Mouse (Mus musculus) C2C12 (cell line): ENCODE measurements around the gene Ubd. TPM values are rescaled to one million over a fixed set of nuclear protein-coding genes. Genes with fewer than 3 reads are reported as not detected.
"Not testable (repeated sequence)": the region's sequence is repeated elsewhere in the genome, so short reads cannot be mapped to it uniquely, and the experiment has no call there.

Experiments used
- H3K27me3 ChIP-seq: one replicate; pipeline ENCODE4 v1.6.1; 2011; ENCODE audit not compliant: control insufficient read depth, insufficient read depth, insufficient read length
- H3K36me3 ChIP-seq: one replicate; pipeline ENCODE4 v1.6.1; 2011; ENCODE audit not compliant: control insufficient read depth, insufficient read depth
- H3K4me3 ChIP-seq: one replicate; pipeline ENCODE4 v1.5.1; 2011; ENCODE audit warnings: mild to moderate bottlenecking, control low read depth; ENCODE audit not compliant: poor library complexity, insufficient read depth, severe bottlenecking
- H3K79me2 ChIP-seq: one replicate; pipeline ENCODE4 v1.6.1; 2011; ENCODE audit not compliant: control insufficient read depth, insufficient read depth
- H3K79me3 ChIP-seq: one replicate; pipeline ENCODE4 v1.6.1; 2011; ENCODE audit warnings: low read depth, control low read depth
- H3ac ChIP-seq: one replicate; pipeline ENCODE3; 2011; ENCODE audit warnings: low read depth; ENCODE audit not compliant: control insufficient read depth, insufficient read length
- CEBPB ChIP-seq: IDR thresholded peaks from one replicate; pipeline ENCODE4 v1.6.1; 2011; ENCODE audit warnings: low read depth, mild to moderate bottlenecking, control low read depth, moderate library complexity
- CTCF ChIP-seq: IDR thresholded peaks from one replicate; pipeline ENCODE4 v1.5.1; 2011; ENCODE audit not compliant: control insufficient read depth, insufficient read depth, insufficient read length
- FOSL1 ChIP-seq: IDR thresholded peaks from one replicate; pipeline ENCODE4 v1.8.0; 2011; ENCODE audit warnings: mild to moderate bottlenecking, low read length; ENCODE audit not compliant: poor library complexity, insufficient read depth, severe bottlenecking
- MAX ChIP-seq: IDR thresholded peaks from one replicate; pipeline ENCODE4 v1.6.1; 2011; ENCODE audit warnings: mild to moderate bottlenecking, control low read depth
- MYOD1 ChIP-seq: IDR thresholded peaks from one replicate; pipeline ENCODE4 v1.6.1; 2011; ENCODE audit warnings: low read depth; ENCODE audit not compliant: control insufficient read depth, insufficient read length
- MYOG ChIP-seq: IDR thresholded peaks from one replicate; pipeline ENCODE4 v1.6.1; 2011; ENCODE audit not compliant: control insufficient read depth, insufficient read length; ENCODE audit errors: extremely low read depth
- USF1 ChIP-seq: IDR thresholded peaks from one replicate; pipeline ENCODE4 v1.6.1; 2011; ENCODE audit warnings: low read depth, mild to moderate bottlenecking, control low read depth, moderate library complexity
- polyA plus RNA-seq: library from polyadenylated mRNA; unstranded; fragments of >200 nt; fragmentation: generic; extraction: Trizol; gene quantifications from one replicate; pipeline ENCODE4 v1.2.1, GENCODE M21; 2012; ENCODE audit warnings: missing spikeins

Ubd gene
- polyA plus RNA-seq, 1 experiment = not detected

- Histone ChIP-seq H3K27me3 (no peaks in the 10 kb centered on the region), H3ac (no peak overlapping the region), H3K4me3 (no peak overlapping the region), H3K79me2 (no peaks in the 10 kb centered on the region), H3K36me3 (no peaks in the 10 kb centered on the region), H3K79me3 (no peaks in the 10 kb centered on the region)
- TF ChIP-seq CTCF (no peak), MYOD1 (no peak), MYOG (no peak), FOSL1 (no peak), MAX (no peak), USF1 (no peak), CEBPB (no peak)
Measured at GRCm38 (mm10) chr17:37218486-37218885, 24.8 kb downstream of the Ubd start.

GRCm38 (mm10) chr17:37219846-37220245 lies 26.2 kb downstream of the Ubd start, which contains the start of gene Olfr96:
TSS of gene Olfr96 (plus strand) at chr17:37220146.
- TF ChIP-seq USF1 (no peak), FOSL1 (no peak), CEBPB (no peak), CTCF (no peak), MYOD1 (no peak), MYOG (no peak), MAX (no peak)
- H3K27me3 ChIP-seq = no peaks in the 10 kb centered on the region
- H3ac ChIP-seq = no peak within 1 kb of the TSS
- no peaks in the 10 kb centered on the region for H3K79me2 ChIP-seq
- no peaks in the 10 kb centered on the region for H3K79me3 ChIP-seq
- H3K4me3 ChIP-seq = no peak within 1 kb of the TSS
- no peaks in the 10 kb centered on the region for H3K36me3 ChIP-seq

GRCm38 (mm10) chr17:37221879-37222278 lies 28.2 kb downstream of the Ubd start:
- no peak overlapping the region for H3K4me3 ChIP-seq
- TF ChIP-seq FOSL1 (no peak), CEBPB (no peak), MAX (no peak), CTCF (no peak), USF1 (no peak), MYOD1 (no peak), MYOG (no peak)
- no peaks in the 10 kb centered on the region for H3K79me3 ChIP-seq
- no peaks in the 10 kb centered on the region for H3K36me3 ChIP-seq
- no peaks in the 10 kb centered on the region for H3K27me3 ChIP-seq
- H3ac ChIP-seq = no peak overlapping the region
- H3K79me2 ChIP-seq = no peaks in the 10 kb centered on the region

GRCm38 (mm10) chr17:37237230-37237629 lies 43.5 kb downstream of the Ubd start, which contains the start of gene Olfr97:
TSS of gene Olfr97 (minus strand) at chr17:37237330.
- not testable (repeated sequence) for H3K79me3 ChIP-seq, H3K4me3 ChIP-seq, H3K27me3 ChIP-seq, H3K36me3 ChIP-seq, H3K79me2 ChIP-seq, H3ac ChIP-seq

DNA sequence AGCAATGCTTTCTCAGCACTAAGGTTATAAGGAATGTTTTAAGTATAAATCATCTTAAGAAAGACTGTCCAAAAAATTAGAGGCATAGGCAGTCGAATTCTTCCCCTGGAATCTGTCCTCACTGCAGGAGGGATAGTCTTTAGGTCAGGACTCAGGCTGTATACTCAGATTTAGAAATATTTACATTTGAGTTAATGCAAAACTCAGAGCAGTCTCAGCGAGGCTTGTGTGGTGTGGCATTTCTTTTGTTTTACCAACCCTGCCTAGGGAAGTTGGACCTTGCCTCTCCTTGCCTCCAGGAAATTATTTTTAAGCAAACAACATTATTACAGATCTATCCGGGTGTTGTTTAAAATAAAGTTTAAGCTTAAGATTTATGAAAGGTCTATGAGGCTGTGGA lies 48.5 kb downstream of the Ubd start:
- no peaks in the 10 kb centered on the region for H3K27me3 ChIP-seq
- no peaks in the 10 kb centered on the region for H3K79me2 ChIP-seq
- H3K79me3 ChIP-seq = no peaks in the 10 kb centered on the region
- no peak overlapping the region for H3ac ChIP-seq
- H3K36me3 ChIP-seq = no peaks in the 10 kb centered on the region
- TF ChIP-seq MYOD1 = no peak
- TF ChIP-seq FOSL1 = no peak
- no peak for TF ChIP-seq CEBPB
- TF ChIP-seq MYOG = no peak
- no peak for TF ChIP-seq CTCF
- TF ChIP-seq USF1 = no peak
- TF ChIP-seq MAX = no peak
- H3K4me3 ChIP-seq = no peak overlapping the region

Other genes with a start within 250 kb of the Ubd start
- gene Ppp1r11, start 242.2 kb upstream of the Ubd start, polyA plus RNA-seq = 181 TPM
- gene Znrd1, start 235.3 kb upstream of the Ubd start, polyA plus RNA-seq = 93.2 TPM
- 3.2 TPM for gene Znrd1as, start 235.3 kb upstream of the Ubd start, polyA plus RNA-seq
- gene 2410137M14Rik, start 212.7 kb upstream of the Ubd start, polyA plus RNA-seq = not detected
- 0.06 TPM for gene H2-M5, start 204.4 kb upstream of the Ubd start, polyA plus RNA-seq
- gene Zfp57, start 192.7 kb upstream of the Ubd start, polyA plus RNA-seq = 11.6 TPM
- gene Mog, start 170.5 kb upstream of the Ubd start, polyA plus RNA-seq = 0.02 TPM
- 6.1 TPM for gene Gabbr1, start 147.9 kb upstream of the Ubd start, polyA plus RNA-seq
- not detected for gene Olfr90, start 105.4 kb upstream of the Ubd start, polyA plus RNA-seq
- gene Olfr91, start 95.6 kb upstream of the Ubd start, polyA plus RNA-seq = not detected
- not detected for gene Olfr92, start 73.8 kb upstream of the Ubd start, polyA plus RNA-seq
- not detected for gene Olfr93, start 32.4 kb upstream of the Ubd start, polyA plus RNA-seq
- gene Olfr94, start 7.1 kb downstream of the Ubd start, polyA plus RNA-seq = not detected
- not detected for gene Olfr95, start 19.2 kb downstream of the Ubd start, polyA plus RNA-seq
- gene Olfr96, start 26.3 kb downstream of the Ubd start, polyA plus RNA-seq = not detected
- not detected for gene Olfr97, start 43.4 kb downstream of the Ubd start, polyA plus RNA-seq
- gene Olfr98, start 69.9 kb downstream of the Ubd start, polyA plus RNA-seq = not detected
- gene H2-M3, start 76.3 kb downstream of the Ubd start, polyA plus RNA-seq = 2.0 TPM
- gene Olfr99, start 89.6 kb downstream of the Ubd start, polyA plus RNA-seq = not detected
- gene Olfr101, start 110.4 kb downstream of the Ubd start, polyA plus RNA-seq = not detected
- not detected for gene Olfr102, start 123.2 kb downstream of the Ubd start, polyA plus RNA-seq
- gene Olfr103, start 145.8 kb downstream of the Ubd start, polyA plus RNA-seq = not detected
- not detected for gene Olfr104-ps, start 165.7 kb downstream of the Ubd start, polyA plus RNA-seq
- not detected for gene Olfr105-ps, start 185.1 kb downstream of the Ubd start, polyA plus RNA-seq
- gene Olfr106-ps, start 196.5 kb downstream of the Ubd start, polyA plus RNA-seq = not detected
- gene Olfr107, start 205.3 kb downstream of the Ubd start, polyA plus RNA-seq = not detected